Mouse (Mus musculus) kidney, adult 9 months (tissue): ENCODE results near the gene Peli3.
A peak's percentile ranks its signal among the peaks of the same experiment; 100 is the strongest.
"Not testable (repeated sequence)": the region's sequence is repeated elsewhere in the genome, so short reads cannot be mapped to it uniquely, and the experiment has no call there.

Experiments
- DNase-seq: peaks from one replicate; pipeline ENCODE4 v3.0.0; 2022

Peli3 gene

DNA sequence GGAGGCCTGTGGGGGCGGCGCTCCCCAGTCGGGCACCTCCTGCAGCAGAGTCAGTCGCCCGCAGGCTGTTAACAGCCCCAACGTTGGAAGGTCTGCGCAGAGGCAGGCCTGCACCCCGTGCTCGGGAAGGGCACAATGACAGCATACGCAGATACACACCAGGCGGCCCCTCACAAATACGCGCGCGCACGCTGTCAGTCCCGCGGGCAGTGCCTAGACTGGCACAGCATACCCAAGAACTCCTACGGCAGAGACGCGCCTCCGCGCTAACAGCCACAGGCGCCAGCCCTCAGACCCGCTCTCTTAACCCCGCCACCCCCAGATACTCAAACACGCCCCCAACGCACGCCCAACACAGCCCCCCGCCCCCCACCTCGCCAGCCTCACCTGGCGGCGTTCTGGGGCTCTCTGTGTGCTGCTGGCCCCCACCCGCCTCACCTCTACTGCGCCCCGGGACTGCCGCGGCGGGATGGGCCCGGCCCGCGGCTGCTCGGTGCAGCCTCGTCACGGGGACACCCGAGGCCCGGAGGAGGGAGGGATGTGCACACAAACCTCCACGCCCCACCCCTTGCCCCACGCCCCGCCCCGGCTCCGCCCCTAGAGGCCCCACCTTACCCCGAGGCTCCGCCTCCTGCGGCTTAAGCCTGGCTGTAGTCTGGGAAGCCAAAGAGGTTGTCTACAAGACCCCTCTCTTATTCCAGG, at the start of gene Peli3:
TSS of gene Peli3 (minus strand) at position 577 of the 702 bp plus-strand sequence.
- DNase-seq, result peak; percentile 67

DNA sequence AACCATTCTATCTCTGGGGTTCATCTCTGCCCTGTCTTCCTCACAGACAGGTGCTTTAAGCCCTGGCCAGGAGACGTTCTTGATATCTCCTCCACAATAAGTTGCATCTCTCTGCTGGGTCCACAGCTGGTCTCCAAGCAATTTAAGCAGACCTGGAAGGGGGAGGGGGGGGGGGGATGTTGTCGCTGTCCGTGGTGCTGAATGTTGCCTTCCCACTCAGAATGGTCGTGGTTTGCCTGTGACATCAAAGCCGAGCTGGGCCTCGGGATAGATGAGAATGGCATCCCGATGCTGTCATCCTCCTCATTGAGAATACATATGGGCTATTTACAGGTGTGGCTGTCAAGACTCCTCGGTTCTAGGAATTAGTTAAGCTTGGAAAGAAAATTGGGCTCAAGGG, 49.4 kb upstream of the Peli3 start:
- DNase-seq, result no peak

DNA sequence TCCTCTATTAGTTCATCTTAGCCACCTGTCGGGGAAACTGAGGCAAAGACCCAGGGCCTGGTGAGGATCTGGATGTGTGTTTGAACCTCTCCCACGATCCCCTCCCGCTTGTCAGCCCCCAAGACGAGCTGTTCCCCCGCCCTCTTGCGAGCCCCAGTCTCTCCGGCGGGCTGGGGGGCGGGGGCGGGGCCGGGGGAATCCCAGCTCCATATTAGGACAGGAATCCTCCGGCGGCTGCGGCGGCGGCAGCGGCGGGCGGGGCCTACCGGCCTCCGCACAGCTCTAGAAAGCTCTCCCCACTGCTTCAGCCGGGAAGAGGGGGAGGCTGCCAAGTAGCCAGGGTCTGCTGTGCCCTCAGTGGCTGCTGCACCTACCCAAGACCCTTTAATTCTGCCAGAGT, 47.8 kb upstream of the Peli3 start:
- DNase-seq, result no peak

DNA sequence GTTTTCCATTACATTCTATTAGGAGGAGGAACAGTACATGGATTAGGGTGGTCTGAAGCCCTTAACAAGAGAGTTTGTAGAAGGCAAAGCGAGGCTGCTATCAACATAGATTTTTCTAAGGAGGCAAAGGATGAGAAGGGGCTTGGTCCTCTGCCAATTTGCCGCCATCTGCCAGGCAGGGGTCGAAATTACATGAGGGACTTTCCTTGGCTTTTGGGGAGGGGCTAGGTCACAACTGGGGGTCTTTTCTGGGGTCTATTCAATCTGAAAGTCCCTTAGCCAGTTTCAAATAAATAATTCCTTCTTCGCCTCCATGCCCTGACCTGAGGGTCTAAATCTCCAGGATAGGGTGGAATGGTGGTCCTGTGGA, 47.3 kb upstream of the Peli3 start, which contains the start of gene Npas4:
TSS of gene Npas4 (minus strand) at position 61 of the 370 bp plus-strand sequence.
- no peak for DNase-seq

DNA sequence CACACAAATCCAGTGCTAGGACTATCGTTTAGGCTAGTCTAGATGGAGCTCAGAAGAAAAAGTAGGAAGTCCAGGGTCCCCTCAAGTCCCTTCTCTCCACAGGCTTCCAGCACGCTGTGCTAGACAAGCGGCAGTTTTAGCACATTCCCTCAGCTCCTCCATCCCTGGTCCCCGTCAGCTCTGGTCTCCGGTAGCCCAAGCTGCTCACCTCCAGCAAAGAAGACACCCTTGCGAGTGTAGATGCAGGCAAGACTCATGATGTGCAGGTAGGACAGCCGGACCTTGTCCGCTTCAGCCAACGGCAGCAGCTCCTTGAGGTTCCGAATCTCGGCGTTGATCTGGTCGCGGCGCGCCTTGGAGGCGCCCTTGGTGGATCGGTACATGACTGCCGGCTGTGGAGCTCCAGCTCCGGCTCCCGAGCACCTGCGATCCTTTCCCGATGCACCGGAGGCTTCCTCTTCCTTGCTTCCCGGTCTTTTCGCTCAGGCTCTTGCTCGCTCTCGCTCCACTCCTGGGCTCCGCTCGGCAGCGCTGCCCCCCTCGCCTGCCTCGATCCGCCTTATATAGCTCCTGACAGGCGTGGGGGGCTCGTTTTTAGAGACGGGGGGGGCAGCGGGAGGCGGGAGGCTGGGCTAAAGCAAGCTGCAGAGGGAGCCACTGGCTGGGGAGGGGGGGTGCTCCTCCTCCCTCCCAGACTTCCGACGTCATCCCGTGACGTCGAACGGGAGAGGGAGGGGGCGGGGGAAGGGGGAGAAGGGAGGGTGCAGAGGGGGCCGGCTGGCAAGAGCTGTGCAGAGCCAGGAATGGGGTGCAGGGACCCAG, 46.7 kb upstream of the Peli3 start:
- no peak for DNase-seq

DNA sequence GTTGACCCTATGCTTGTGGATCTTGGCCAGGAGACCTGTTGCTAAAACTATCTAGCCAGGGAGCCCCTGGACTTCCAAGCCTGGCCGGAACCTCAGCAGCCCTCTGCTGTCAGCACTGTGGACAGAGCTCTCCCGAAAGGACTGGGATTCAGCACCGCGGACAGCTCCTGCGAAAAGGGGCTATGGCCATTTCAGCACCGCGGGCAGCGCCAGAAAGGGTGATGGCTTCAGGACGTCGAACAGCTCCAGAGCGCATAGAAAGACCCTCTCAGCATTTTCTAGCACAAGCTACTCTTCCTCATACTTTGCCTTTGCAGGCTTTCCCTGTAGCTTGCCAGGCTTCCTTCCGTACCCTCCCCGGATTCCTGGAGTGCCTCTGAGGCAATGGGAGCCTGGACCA, 46.1 kb upstream of the Peli3 start:
- DNase-seq, result peak; percentile 89

DNA sequence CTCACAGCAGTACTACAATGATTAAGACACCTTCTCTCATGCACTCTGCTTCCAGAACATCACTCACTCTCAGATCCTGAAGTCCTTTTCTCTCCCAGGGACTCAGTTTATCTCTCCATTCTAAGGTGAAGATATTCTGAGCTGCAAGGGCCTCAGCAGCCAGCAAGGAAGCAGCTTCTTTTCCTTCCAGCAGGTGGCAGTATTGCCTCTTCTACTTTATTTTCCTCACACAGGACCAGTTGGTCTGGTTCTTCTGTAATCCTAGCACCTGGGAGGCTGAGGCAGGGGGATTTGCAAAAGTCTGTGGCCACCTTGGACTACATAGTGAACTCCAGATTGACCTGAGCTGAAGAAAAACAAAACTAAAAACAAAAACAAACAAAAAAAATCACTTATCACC, 38.8 kb upstream of the Peli3 start:
- peak; percentile 57 for DNase-seq

DNA sequence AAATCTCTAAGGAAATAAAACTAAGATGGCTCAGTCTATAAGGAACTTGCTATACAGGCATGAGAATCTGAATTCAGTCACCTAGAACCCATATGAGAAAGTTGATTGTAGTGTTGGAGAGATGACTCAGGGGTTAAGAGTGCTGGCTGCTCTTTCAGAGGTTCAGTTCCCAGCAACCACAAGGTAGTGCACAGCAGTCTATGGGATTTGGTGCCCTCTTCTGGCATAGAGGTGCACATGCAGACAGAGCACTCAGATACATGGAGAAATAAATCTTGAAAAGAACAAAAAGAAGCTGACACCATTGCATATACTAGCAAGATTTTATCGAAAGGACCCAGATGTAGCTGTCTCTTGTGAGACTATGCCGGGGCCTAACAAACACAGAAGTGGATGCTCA, 25.3 kb upstream of the Peli3 start:
- DNase-seq, result no peak

DNA sequence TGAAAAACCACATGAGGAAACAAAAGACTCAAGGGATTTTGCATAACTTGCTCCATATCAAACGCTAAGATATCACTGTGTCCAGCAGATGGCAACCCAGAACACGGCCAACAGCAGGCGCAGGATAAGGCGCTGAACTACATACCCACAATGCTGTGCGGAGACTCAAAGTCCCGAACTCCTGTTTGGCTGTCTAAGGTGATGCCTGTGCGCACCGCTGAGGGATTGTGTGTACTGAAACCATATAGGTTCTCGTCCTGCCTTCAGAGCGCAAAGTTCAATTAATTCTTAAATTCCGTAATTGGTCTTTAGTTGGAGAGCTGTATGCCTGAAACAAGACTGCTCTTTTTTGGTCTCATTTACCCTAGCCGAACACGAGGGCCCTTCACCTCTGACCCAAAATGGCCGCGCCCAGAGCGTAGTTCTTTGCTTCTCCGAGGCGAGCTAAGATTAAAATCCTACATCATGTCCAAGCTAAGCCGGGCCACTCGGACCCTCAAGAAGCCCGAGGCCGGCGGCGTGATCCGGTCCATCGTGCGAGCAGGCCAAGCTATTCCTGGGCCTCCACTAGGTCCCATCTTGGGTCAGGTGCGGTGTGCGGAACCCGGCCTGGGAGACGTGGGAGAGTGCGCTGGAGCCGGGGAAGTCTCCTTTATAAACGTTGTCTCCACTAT, 19.1 kb upstream of the Peli3 start, which contains the start of gene Mrpl11:
TSS of gene Mrpl11 (plus strand) at position 220 of the 674 bp plus-strand sequence.
- peak; percentile 96 for DNase-seq

DNA sequence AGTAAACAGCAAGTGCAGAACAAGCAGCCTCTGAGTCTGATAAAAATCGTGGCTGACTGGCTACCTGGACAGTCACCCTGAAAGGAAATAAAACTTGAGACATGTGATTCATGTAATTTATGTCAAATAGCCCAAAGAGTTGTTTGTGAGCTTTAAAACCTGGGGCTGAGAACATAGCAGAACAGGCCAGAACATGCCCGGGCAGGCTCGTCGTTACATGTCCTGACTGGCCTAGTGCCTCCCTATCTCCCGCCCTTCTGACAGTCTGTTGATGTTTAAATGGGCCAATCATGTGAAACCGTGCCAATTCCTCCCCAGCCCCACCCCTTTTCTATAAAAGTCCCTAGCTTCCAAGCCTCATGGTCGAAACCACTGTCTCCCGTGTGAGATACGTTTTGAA, 5.7 kb upstream of the Peli3 start:
- DNase-seq, result not testable (repeated sequence)

DNA sequence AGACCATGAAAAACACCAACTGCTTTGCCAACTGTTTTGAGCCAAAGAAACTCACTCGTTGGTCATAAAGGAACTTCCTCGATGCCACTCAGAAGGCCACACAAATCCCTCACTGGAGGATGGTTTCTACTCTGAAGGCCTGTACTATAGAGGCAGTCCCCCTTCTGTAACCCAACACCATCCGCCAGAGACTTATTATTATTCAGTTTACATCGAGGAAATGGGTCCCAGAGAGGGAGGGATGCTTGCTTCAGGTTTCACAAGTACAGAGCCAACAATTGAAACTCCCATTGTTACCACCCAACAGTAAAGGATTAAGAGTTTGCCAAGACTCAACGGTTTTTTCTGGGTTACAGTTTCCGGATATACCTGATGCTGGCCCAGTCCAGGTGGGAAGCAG, 2.6 kb upstream of the Peli3 start:
- DNase-seq, result no peak

DNA sequence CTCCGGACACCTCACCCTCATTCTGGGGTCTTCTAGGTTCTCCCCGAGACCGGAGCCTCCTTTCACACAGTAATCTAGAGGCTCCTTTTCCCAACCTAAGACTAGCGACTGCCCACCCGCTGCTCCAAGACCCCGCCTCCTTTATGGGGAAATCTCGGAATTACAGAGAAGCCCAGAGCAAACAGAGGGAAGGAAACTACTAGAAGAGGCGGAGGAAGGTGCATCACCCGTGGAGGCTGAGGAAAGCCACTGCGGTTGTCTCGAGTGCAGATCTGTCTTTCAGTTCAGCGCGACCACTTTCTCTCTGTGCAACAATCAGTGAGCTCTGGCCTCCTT, 294 bp upstream of the Peli3 start:
- DNase-seq, result no peak

DNA sequence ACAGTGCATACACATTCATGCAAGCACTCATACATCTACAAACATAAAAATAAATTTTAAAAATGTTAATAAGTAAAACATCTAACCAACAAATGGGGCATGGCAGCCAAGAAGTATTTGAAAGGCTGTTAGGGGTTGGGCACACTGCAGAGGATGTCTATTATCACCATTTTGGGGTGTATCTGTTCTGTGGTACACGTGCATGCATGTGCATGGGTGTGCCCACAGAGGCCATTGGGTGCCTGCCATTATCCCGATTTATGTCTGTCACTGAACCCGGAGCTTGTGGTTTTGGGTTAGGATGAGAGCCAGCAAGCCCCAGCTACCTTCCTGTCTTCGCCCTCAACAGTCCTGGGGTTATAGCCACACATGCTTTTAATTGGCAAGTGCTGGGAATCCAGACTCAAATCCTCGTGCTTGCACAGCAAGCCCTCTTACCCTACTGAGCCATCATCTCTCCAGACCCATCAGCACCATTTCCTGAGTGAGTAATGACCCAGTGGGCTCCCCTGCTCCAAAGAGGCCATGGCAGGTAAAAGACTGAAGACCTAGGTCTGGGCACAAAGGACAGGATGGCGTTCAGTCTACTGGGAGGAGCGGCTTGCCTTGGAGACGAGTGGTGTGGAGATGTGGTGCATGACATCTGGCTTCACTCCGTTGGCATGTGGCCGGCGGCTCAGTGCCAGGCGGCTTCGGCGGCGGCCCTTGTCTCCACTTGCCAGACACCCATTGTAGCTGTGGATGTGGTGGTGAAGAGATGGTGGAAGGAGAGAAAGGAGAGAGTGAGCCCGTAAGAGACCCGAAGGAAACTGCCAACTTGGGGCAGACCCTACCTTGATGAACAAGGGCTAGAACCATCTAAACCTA, 5.2 kb downstream of the Peli3 start:
- no peak for DNase-seq

DNA sequence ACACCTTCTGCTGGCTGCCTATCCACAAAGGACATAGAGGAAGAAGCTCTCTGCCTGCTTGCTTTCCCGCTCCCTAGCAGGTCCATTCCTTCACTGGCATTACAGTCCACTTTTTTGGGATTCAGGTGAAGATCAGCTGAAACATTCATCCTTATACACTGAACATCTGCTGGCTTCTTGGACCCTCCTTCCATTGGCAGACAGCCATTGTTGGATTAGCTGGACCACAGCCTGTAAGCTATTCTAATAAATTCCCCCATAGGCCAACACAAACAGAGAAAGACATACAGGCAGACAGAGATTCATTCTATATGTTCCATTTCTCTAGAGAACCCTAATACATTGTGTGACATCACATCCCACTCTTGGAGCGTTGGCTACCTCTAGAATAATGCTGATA, 6.0 kb downstream of the Peli3 start:
- DNase-seq, result no peak

DNA sequence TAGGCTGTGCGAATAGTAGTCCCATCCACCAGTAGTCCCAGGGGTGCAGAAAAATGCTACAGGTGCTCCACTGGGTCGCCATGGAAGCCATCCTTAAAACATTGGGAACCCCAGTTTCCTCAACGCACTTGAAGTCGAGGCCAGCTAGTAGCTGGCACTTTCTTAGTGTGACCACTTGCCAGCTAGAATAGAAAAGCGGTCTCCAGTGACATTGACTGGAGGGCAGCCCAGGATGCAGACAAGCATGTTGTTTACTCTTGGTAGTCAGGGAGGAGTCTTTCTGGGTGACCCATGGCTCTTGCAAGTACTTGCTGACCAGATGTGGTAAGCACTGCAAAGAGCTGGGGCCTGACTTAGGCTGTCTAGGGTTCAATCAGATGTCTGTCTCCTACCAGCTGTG, 14.1 kb downstream of the Peli3 start:
- DNase-seq, result no peak

DNA sequence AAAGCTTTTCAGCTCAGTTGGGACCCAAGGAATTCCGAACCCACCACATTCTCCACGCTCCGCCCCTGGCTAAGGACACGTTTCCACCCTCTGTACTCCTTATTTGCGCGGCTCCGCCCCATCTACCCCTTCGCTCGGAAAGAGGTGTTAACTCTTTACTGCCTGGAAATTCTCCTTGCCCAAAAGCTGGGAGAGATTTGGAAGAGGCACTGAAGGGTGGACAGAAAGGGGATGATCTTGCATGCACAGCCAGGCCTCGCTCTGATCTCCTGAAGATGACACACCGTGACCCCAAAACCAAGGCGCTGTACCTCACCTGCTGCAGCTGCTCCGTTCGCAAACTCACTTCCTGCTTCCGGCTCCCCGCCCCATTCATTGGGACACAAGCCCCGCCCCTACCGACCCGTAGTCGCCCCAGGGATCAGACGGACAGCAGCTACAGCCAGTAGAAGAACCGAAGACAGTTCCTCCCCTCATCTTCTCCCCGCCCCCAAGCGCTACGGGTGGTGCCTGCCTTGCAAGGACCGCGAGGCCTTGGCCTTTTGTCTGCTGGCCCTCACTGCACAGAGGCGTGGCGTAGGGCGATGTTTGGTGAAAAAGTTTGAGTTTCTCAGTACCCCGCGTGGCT, 14.9 kb downstream of the Peli3 start, which contains the start of gene Dpp3:
TSS of gene Dpp3 (minus strand) at position 384 of the 628 bp plus-strand sequence.
- DNase-seq, result peak; percentile 99

DNA sequence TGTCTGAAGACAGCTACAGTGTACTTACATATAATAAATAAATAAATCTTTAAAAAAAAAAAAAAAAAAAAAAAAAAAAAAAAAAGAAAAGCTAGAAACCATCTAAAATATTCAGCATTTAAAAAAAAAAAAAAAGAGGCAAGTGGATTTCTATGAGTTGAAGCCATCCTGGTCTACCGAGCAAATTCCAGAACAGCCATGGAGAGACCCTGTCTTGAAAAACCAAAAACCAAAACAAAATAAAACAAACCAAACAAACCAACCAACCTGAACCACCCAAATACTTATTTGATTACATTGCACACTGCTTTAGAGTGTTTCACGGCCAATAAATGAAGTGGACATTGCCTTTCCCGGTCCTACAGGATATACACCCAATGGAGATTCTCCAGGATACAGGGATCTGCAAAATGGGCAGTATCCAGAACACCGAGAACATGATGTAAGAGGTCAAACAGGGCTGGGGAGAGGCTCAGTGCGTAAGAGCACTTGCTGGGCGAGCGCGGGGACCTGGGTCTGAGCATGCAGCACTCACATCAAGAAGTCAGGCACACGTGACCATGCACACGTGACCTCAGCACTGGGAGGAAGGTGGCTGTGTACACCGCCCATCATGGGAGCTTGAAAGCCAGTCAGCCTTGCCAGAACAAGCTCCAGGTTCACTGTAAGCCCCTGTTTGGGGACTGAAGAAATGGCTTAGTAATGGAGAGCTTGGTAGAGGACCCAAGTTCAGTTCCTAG, 17.6 kb downstream of the Peli3 start:
- DNase-seq, result no peak

DNA sequence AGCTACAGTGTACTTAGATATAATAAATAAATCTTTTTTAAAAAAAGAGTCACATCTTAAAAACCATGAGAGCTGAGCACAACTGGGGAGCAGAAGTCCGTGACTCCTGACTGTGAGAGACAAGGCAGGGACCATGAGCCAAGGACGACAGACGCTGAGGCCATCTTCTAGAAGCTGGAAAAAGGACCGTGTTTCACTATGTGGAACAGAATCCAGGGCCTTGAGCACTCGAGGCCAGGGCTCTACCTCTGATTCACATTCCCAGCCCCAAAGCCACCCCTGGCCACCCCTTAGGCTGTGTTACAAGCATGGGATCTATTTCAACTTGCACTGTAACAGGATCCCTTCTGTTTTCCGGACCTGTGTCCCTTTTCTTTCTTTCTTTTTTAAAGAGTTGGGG, 23.3 kb downstream of the Peli3 start:
- no peak for DNase-seq

DNA sequence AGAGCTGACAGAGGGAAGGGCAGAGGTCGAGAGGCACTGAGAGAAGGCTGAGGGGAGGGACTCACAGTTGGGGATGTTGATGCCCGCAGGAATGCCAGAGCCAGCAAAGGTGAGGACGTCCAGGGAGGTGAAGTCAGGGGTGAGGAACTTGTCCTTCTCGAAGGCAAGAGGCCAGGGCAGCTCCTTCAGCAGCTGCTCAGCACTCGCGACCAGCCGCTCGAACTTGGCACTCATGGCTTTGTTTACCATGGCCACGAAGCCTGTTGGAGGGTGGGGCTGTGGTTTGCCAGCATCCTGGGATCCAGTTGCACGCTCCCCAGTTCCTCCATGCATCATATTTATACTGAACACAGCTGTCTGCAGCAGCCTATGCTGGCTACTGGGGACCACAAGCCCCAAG, 26.1 kb downstream of the Peli3 start:
- DNase-seq, result no peak

DNA sequence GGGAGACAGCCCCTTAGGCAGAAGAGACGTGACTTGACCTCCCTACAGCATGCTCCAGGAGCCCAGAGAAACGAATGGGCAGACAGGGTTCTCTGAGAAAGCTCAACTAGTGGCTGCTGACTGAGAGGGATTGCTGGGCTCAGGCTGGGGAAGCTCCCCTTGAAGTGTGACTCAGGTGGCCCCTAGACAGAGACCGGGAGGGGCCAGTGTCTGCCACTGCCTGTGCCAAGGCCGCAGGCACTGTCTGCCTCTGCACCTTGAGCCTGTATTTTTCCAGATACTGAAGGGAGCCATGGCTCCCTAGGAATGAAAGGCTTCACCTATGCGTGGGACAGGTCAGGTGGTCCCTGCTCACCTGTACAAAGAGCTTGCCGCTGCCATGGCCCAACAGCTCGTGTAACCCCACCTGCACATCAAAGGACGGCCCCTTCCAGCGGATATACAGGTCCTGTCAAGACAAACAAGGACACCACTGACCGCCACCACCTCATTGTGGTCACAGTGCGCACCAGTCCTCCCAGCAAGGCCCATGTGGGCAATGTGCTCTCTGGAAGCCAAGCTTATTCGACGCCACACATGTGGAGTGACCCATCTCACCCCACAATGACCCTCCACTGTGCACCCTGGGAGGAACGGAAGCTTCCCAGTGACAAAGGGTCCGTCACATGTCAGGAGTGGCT, 26.9 kb downstream of the Peli3 start:
- no peak for DNase-seq

DNA sequence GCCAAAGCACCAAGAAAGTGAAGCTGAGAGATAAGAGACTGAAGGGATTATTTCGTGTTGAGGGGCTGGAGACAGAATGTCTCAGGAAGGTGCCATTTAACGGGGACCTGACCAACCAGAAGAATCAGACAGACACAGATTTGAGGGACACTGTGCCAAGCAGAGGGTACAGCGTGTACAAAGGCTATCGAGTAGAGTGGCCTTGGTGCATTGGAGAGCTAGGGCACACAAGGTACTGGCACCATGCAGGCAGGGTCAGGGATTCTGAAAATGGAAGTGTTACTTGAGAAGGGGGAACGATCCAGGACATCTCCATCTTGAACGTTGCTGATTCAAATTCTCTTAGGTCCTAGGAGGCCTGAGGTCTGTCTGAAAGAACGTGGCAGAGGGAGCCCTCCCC, 33.6 kb downstream of the Peli3 start:
- no peak for DNase-seq
